Comparison of ENCODE assay signal across 16 mouse cellular contexts in the genomic region with DNA sequence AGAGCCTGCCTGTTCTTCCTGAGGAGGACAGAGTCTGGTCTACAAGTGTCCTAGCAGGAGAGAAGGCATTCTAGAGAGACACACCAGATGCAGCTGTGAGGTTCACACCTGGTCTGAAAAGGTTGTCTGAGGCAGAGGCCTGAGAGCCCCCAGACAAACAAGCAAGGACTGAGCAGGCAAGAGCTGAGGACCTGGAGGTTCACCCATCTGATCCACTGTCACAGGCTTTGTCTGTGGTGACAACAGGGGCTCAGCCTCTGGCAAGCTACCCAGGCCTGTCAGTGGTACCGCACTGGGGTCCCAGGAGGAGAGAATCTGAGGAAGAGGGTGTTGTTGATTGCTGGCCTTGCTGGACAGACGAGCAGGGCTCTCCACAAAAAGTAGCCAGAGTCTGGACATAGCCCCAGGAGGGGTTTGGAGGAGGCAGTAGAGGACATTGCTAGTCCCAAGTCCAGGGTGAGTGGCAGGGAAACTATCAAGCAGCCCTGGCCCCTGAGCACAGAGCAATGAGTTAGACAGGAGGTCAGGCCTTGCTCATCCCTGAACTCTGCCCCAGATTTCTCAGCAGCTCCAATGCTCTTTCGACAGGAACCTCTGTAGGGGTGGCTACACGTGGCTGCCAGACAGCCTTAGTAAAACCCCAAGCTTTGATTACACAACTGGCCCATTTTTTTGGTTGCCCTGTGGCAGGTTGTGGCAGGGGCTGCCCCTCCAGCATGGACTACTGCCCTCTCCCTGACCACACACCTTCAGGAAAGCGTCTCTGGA. TPM values are rescaled to one million over a fixed set of nuclear protein-coding genes. Genes with fewer than 3 reads are reported as not detected.
DNase-seq lines count a peak whose midpoint lies in the region; ATAC-seq lines count a peak whose summit lies in the region.
"Had no signal": no experiment of that assay in that cellular context is flagged by ENCODE, and none has a peak within 500 bp of the region (broad histone marks: within the 10 kb centered on the region; RNA-seq: fewer than 3 reads in every experiment).

No protein-coding gene starts in this region.

- H3K4me2 ChIP-seq in kidney, embryonic 15.5 days, result no peak overlapping the region
- no peak overlapping the region for H3K4me2 ChIP-seq in liver, embryonic 16.5 days (ENCODE audit: low read depth, low read length)
- H3K4me2 ChIP-seq: embryonic facial prominence, embryonic 12.5 days; heart, embryonic 15.5 days; midbrain, embryonic 12.5 days had no signal

- no peak overlapping the region for H3K27ac ChIP-seq in kidney, embryonic 15.5 days
- peak overlapping the region; percentile 70 for H3K27ac ChIP-seq in liver, embryonic 16.5 days (ENCODE audit: low read length)
- H3K27ac ChIP-seq: embryonic facial prominence, embryonic 12.5 days; forebrain, embryonic 10.5 days; heart, embryonic 15.5 days; hindbrain, postnatal 0 days; midbrain, embryonic 12.5 days had no signal

- H3K9me3 ChIP-seq in kidney, embryonic 15.5 days (replicated peaks), result no peaks in the 10 kb centered on the region
- H3K9me3 ChIP-seq in liver, embryonic 16.5 days (replicated peaks; ENCODE audit: control insufficient read depth, low read length), result no peaks in the 10 kb centered on the region
- H3K9me3 ChIP-seq: embryonic facial prominence, embryonic 12.5 days; forebrain, embryonic 10.5 days; heart, embryonic 15.5 days; midbrain, embryonic 12.5 days had no signal

- H3K9ac ChIP-seq in kidney, embryonic 15.5 days, result no peak overlapping the region
- H3K9ac ChIP-seq in liver, embryonic 16.5 days (ENCODE audit: low read depth, low read length), result no peak overlapping the region
- H3K9ac ChIP-seq: embryonic facial prominence, embryonic 12.5 days; heart, embryonic 15.5 days; midbrain, embryonic 12.5 days had no signal

- H3K4me1 ChIP-seq in kidney, embryonic 15.5 days, result peaks cover 30% of the 10 kb centered on the region
- H3K4me1 ChIP-seq in liver, embryonic 16.5 days (ENCODE audit: control insufficient read depth, low read depth, low read length), result peaks cover 15% of the 10 kb centered on the region
- H3K4me1 ChIP-seq: midbrain, embryonic 12.5 days had no signal

- H3K4me3 ChIP-seq in kidney, embryonic 15.5 days (replicated peaks), result no peak overlapping the region
- H3K4me3 ChIP-seq in liver, embryonic 16.5 days (ENCODE audit: low read depth, low read length), result no peak overlapping the region
- H3K4me3 ChIP-seq: embryonic facial prominence, embryonic 12.5 days; forebrain, embryonic 10.5 days; heart, embryonic 15.5 days; midbrain, embryonic 12.5 days had no signal

- H3K36me3 ChIP-seq in kidney, embryonic 15.5 days, result peaks cover 13% of the 10 kb centered on the region
- H3K36me3 ChIP-seq in liver, embryonic 16.5 days (ENCODE audit: control insufficient read depth, insufficient read depth), result no peaks in the 10 kb centered on the region

- peak; percentile 94 for DNase-seq in kidney, adult 11 months
- DNase-seq in adrenal gland, adult 8-10 months, result peak; percentile 87
- DNase-seq in spleen, postnatal 4 days (ENCODE audit: low spot score in 2 of 2), result no peak
- DNase-seq in cerebellum, adult 9-11 months, result no peak
- DNase-seq: cerebellum, adult 9-10 months; layer of hippocampus, adult 9-11 months; left cerebral cortex, postnatal 4 days; spleen, adult 18-20 months had no signal

- no peaks in the 10 kb centered on the region for H3K27me3 ChIP-seq in kidney, embryonic 15.5 days
- no peaks in the 10 kb centered on the region for H3K27me3 ChIP-seq in liver, embryonic 16.5 days (ENCODE audit: control insufficient read depth, insufficient read depth, low read depth, low read length)
- H3K27me3 ChIP-seq: heart, embryonic 15.5 days had no signal

- no peak for ATAC-seq in kidney, embryonic 15.5 days (replicated peaks; ENCODE audit: low FRiP score)
- peak; percentile 50 for ATAC-seq in granulocyte monocyte progenitor cell, adult 5-6 weeks (replicated peaks; ENCODE audit: poor library complexity, severe bottlenecking)
- ATAC-seq in liver, embryonic 16.5 days (ENCODE audit: low read depth), result peak; percentile 72
- ATAC-seq: hindbrain, postnatal 0 days had no signal

- WGBS in kidney, embryonic 15.5 days, result 64% methylated on average over 5 of the region's 5 CpGs
- 47% methylated on average over 5 of the region's 5 CpGs for WGBS in liver, embryonic 16.5 days (ENCODE audit: insufficient replicate concordance)

RNA-seq across cellular contexts. Expression of a gene that starts 8.6 kb away (rescaled TPM):
- polyA plus RNA-seq in kidney, embryonic 15.5 days (2015; fragmentation: Nextera tagmentation; extraction: Ambion mirVana), result 50.4 and 54.6 TPM in 2 replicates
- 100 to 1,000 TPM in 1 of 4 experiments, 10 to 100 TPM in 3; 62.7 to 164 (median 75.8) TPM for total RNA-seq in adrenal gland, adult 8-10 months (2022)
- total RNA-seq in granulocyte monocyte progenitor cell, adult 5-6 weeks (2014; fragmentation: Nextera tagmentation), result 13.8 and 14.6 TPM in 2 replicates
- total RNA-seq in granulocyte monocyte progenitor cell, adult 5-6 weeks (2017), result 13.0 and 21.3 TPM in 2 replicates
- 23.9 and 33.8 TPM in 2 replicates for polyA plus RNA-seq in liver, embryonic 16.5 days (2015; fragmentation: Nextera tagmentation; extraction: Ambion mirVana)

RNA-seq across cellular contexts. Expression of a gene that starts 51.2 kb away (rescaled TPM):
- polyA plus RNA-seq in kidney, embryonic 15.5 days (2015; fragmentation: Nextera tagmentation; extraction: Ambion mirVana), result 101 and 104 TPM in 2 replicates
- total RNA-seq in adrenal gland, adult 8-10 months (2022), result 10 to 100 TPM; 40.3 to 51.5 (median 49.2) TPM
- 72.9 and 76.0 TPM in 2 replicates for total RNA-seq in granulocyte monocyte progenitor cell, adult 5-6 weeks (2014; fragmentation: Nextera tagmentation)
- 138 and 139 TPM in 2 replicates for total RNA-seq in granulocyte monocyte progenitor cell, adult 5-6 weeks (2017)
- 39.7 TPM in 2 replicates for polyA plus RNA-seq in liver, embryonic 16.5 days (2015; fragmentation: Nextera tagmentation; extraction: Ambion mirVana)

RNA-seq across cellular contexts. Expression of a gene that starts 51.5 kb away (rescaled TPM):
- polyA plus RNA-seq in kidney, embryonic 15.5 days (2015; fragmentation: Nextera tagmentation; extraction: Ambion mirVana), result 12.2 and 14.3 TPM in 2 replicates
- 10 to 100 TPM; 19.3 to 22.3 (median 20.3) TPM for total RNA-seq in adrenal gland, adult 8-10 months (2022)
- total RNA-seq in granulocyte monocyte progenitor cell, adult 5-6 weeks (2014; fragmentation: Nextera tagmentation), result 12.9 and 14.2 TPM in 2 replicates
- 3.5 and 11.6 TPM in 2 replicates for total RNA-seq in granulocyte monocyte progenitor cell, adult 5-6 weeks (2017)
- polyA plus RNA-seq in liver, embryonic 16.5 days (2015; fragmentation: Nextera tagmentation; extraction: Ambion mirVana), result 5.5 and 6.0 TPM in 2 replicates

Comparison
In these comparisons a context has a peak if more than half of its experiments do, and no peak if none do; other contexts are left out.
1. DNase-seq: peak in kidney, adult 11 months (single experiment) and adrenal gland, adult 8-10 months (single experiment); none in spleen, postnatal 4 days (0 of 2) and cerebellum, adult 9-11 months (single experiment).